Mouse (Mus musculus) cerebellum, postnatal 14 days (tissue): ENCODE measurements around the gene Adamts8.

Experiments used
- DNase-seq, 2 experiments: peaks; one replicate each; pipeline ENCODE4 v3.0.0; 2021; ENCODE audit warnings: mixed read lengths in 2 of 2

The Adamts8 gene

GRCm38 (mm10) chr9:30922197-30922894, 20.0 kb upstream of the Adamts8 start, which contains the start of gene Adamts15:
Gene Adamts15, minus strand, starts transcription at chr9:30922452.
- DNase-seq = peak; percentile 46 to 51

GRCm38 (mm10) chr9:30928759-30929158, 13.6 kb upstream of the Adamts8 start:
- no peak for DNase-seq

GRCm38 (mm10) chr9:30932346-30932745, 10.0 kb upstream of the Adamts8 start:
- no peak for DNase-seq

DNA sequence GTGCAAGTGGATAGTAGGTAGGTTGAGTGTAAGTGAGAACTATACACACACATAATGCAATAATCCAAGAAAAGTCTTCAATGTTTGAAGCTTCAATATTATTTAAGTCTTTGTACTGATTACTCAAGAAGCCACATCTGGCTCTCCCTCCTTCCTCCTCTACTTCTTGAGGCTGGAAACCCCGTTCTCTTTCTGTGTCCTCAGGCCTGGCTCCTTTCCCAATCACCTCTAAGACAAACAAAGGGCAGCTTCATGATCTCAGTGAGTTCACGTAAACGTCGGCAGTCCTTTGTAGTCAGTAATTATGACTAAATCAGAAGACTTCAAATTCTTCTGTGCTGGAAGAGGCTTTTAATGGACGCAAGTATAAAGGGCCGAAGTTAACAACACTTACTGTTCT, 7.5 kb upstream of the Adamts8 start:
- no peak for DNase-seq

DNA sequence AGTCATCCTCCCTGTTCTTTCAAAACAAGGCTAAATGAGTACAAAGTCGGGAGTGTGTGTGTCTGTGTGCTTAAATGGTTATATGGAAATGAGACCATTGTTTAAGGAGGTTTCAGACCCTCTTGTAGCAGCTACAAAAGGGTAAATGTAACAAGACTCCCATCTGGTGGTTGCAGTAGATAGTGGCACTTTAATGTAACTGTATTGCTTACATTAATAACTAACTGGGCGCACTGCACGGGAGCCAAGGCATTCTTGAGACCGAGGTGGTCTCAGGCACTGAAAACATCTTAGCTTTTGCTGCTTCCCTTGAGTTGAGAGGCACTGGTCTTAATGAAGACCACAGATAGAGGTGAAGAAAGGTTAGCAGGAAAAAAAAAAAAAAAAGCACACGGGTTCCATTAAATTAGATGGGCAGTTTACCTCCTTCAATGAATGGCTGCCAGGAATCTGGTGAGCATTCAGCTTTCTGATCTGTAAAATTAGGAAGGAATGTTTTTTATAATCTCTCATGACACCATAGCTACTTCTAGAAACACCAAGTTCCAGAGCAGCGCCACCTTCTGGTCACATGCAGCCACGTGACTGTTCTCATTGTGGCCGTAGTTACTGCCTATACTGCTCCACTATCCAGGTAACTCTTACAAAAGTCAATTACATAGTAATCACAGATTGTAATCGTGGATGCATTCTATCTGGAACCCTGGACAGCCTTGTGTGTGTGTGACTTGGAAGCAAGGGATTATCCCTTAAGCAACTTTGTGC, 5.5 kb upstream of the Adamts8 start:
- peak; percentile 78 to 88 for DNase-seq

- DNase-seq = peak; percentile 97 to 98
Observed at GRCm38 (mm10) chr9:30940328-30940727, 2.0 kb upstream of the Adamts8 start.

DNA sequence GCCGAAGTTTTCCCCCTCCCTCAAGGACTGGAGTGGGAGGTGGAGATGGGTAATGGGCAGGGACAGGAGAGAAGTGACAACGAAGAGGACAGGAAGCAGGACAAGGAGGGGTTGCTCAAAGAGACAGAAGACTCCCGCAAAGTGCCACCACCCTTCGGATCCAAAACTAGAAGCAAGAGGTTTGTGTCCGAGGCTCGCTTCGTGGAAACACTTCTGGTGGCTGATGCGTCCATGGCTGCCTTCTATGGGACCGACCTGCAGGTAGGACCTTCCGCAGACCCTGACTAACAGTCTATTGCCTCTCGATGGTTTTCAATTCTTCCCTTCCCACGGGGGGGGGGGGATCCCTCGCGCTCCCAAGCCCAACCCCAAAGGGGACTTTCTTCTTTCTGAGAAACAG, 979 bp downstream of the Adamts8 start:
- no peak for DNase-seq

DNA sequence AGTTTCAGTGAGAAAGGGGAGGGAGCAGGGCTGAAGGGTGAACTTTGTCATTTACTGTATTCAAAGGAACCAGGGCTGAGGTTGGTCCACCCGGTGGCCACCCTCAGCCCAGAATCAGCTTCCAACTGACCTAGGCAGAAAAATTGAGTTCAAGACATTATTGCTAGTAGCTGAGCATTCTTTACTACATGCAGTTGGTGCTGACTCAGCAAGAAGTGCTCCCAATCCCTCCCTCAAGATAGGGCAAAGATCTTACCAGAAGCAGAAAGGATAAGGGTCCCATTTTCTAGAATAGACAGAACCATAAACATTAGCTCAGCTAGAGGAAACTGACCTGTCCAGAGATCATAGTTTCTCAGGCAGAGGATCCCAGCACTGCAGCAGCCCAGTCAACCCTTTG, 1.9 kb downstream of the Adamts8 start:
- DNase-seq = no peak

DNA sequence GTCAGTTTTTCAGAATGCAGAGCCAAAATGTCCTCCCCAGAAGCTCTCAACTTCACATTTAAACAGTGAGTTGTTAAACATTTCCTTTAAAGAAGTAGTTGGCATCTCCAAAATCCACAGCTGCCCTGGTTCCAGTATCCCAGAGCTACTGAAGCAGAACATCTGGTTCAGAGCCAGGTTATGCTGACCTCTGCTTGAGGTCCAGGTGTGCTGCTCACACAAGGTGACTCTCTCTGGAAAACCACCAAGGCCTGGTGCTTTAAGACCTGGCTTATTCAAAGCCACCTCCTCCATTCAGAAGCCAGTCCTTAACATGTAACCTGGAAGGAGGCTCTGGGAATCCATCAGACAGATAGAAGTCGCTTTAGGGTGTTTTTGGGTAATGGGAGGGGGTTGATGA, 2.9 kb downstream of the Adamts8 start:
- DNase-seq = no peak

- DNase-seq = no peak
Observed at GRCm38 (mm10) chr9:30949422-30949821, 7.1 kb downstream of the Adamts8 start.

DNA sequence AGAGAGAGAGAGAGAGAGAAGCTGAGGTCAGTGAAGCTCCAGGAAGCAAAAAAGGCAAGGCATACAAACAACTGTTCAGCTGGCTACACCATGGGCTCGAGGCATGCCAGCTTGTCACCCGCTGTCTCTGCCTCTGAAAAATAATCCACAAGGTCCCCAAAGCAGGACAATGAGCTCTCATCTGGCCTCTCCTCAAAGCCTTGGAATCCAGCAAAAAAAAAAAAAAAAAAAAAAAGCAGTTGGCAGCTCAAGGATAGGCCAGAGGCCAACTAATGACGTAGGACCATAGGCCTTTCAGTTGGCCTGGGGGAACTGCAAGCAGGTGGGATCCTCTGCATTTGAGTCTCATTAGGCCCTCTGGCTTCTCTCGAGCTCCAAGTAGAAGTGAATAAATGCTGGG, 7.6 kb downstream of the Adamts8 start:
- peak; percentile 29 to 53 for DNase-seq

DNA sequence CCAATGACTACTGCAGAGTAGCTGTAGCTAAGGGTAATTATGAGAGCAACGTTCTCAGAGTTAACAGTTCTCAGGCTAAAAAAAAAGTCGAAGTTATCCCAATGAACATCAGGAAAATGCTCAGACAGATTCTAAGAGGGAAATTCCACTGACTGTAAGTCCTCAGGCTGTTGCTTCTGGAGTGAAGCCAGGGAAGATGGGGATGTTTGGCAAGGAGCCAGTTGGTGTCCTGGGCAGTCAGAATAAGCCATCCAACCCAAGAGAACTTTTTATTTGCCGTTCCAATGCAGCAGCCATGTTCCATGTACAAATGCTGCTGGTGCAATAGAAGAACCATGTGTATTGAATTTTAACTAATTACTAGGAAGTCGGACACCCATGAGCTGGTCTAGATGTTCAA, 8.2 kb downstream of the Adamts8 start:
- peak; percentile 45 to 58 for DNase-seq

DNA sequence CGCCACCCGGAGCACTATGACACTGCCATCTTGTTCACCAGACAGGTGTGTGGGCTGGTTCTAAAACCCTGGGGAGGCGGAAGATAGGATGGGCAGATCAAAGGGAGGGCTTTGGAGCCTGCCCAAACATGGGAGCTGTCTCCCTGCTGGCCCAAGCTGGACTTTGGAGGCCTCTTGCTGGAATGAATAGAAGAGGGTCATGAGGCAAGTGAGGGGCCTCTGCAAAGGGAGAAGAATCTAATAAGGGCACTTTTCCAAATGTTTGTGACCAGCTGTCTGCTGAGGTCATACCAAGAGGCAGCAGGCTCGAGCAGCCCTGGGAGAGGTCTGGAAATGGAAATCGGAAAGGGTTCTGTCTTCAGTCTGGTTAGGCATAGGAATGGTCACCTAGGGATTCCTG, 9.1 kb downstream of the Adamts8 start:
- DNase-seq = no peak

DNA sequence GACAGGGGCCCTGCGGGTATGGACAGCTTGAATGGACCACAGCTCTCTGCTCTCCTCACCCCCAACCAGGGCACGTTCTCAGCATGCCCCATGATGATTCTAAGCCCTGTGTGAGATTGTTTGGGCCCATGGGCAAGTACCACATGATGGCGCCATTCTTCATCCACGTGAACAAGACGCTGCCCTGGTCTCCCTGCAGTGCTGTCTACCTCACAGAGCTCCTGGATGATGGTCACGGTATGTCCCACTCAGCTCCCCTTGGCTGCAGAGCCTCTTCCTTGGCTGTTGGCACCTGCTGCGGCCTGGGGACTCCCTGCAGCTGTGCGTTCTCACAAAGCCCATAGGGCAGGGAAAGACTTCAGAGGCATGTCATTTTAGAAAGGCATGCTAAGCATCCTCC, 10.9 kb downstream of the Adamts8 start:
- DNase-seq = peak in 1 of 2 experiments; percentile 31

DNA sequence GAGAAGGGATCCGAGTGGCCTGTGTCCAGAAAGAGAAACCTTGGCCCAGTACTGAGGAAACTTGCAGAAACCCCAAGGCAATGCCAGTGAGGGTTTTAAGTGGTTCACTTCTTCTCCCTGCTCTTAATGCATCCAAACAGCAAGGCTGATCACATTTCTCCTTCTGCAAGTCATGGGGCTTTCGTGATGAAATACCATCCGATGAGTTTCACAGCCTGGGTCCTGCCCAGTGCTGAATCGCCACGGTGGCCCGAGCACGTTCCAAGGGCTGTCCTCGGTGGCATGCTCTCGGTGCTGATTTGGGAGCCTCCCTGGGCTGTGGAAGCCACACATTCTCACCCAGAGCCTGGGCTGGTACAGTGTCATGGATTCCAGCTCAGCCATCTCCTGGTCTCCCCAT, 12.9 kb downstream of the Adamts8 start:
- no peak for DNase-seq

GRCm38 (mm10) chr9:30963780-30964179, 21.4 kb downstream of the Adamts8 start:
- no peak for DNase-seq

DNA sequence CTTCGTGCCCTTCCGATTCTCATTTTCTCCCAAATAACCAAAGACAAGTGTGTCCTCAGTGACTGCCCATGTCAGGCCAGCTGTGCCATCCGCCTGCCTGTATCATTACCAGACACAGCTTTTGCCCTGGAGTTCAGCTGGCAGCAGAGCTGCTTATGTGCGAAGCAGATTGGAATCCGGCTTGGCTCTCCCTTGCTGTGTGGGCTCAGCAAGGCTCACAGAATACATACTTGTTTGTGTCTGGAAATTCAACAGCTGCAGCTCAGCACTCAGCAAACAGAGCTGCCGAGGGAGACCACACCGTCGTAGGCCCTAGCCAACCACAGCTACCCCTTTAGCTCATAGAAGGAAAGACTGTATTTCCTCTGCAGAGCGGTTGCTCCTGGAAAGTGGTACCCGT, 22.3 kb downstream of the Adamts8 start:
- DNase-seq = no peak

DNA sequence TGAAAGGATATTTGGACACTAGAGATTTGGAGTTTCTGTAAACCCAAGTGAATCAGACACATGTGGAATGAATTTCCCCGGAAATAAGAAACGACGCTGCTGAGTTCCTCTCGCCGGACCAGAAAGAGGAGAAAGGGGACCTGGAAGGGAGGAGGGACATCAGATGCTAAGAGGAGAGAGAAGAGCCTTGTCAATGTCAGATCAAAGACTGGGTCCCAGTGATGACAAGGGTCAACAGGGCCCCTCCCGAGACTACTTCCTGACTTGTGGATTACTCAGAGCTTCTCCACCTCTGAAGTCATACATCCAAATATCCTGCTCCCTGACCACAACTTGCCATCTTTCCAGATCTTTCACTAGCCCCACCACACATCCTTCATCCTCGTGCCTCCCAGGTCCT, 24.5 kb downstream of the Adamts8 start:
- DNase-seq = no peak

GRCm38 (mm10) chr9:30968130-30968529, 25.8 kb downstream of the Adamts8 start:
- DNase-seq = no peak

- DNase-seq = no peak
Observed at GRCm38 (mm10) chr9:30970001-30970400, 27.6 kb downstream of the Adamts8 start.

- DNase-seq = peak; percentile 21 to 23
Observed at GRCm38 (mm10) chr9:30971967-30972366, 29.6 kb downstream of the Adamts8 start.

DNA sequence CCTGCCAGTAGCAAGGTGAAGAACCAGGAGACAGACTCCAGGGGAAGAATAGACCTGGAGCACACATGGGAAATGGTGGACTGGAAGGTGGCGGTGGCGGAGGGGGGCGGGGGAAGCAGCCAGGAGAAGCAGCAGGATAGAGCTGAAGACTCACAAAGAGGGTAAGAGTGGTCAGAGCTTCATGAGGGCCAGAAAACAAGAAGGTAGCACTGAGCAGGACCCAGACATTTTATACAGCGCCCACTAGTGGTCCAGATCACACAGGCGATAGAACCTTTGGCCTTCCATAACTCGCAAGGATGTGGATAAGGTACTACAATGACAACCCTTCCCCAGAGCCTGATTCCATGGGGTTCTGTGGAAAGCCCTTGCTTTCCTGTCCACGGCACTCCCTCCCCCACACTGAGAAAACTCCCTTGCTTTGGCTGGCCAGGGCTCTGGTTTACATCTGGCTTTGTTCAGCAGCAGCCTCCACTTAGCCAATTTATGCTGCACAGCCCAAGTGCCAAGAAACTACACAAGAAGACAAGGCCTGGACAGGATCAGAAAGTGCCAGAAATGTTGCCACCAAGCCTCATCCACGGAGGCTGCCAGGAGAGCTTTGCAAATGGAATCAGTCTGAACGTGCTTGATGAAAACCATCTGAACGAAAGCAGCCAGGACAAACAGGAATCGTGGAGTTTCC, 34.1 kb downstream of the Adamts8 start:
- no peak for DNase-seq

DNA sequence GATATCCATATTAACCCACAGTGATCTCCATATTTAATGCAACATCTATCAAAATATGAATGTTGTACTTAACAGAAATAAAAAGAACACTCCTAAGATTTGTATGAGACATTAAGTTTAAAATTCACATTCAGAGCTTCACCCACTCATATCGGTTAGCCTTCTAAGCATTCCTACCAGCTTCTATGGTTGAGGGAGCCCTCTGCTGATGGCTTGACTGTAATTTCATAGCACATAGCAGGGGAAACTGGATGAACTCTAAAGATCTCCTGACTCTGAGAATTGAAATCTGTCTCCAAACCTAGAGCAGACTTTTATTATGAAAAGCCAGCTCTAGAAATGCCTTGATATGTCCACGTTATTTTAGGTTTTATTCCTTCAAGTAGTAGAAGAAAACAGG, 38.1 kb downstream of the Adamts8 start:
- DNase-seq = no peak

DNA sequence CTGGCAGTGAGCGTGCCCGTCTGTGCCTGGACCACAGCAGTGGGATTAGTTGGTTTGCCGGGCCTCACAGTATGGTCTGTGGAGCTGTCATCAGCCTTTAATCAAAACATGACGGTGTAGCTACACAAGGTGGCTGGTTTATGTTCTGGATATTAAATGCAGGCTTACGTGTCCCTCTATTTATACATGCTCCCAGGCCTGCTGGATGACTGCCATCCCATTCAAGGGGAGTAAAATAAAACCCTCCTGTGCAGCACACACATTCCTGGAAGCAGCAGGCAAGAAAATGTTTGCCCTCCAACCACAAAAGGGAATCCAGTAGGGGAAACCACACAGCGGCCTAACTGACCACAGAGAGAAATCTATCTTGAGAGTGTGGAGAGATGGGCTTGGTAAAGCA, 43.4 kb downstream of the Adamts8 start:
- DNase-seq = peak; percentile 9 to 14
